Mouse (Mus musculus): ENCODE measurements around the gene Ptger1.

Ptger1 gene

DNA sequence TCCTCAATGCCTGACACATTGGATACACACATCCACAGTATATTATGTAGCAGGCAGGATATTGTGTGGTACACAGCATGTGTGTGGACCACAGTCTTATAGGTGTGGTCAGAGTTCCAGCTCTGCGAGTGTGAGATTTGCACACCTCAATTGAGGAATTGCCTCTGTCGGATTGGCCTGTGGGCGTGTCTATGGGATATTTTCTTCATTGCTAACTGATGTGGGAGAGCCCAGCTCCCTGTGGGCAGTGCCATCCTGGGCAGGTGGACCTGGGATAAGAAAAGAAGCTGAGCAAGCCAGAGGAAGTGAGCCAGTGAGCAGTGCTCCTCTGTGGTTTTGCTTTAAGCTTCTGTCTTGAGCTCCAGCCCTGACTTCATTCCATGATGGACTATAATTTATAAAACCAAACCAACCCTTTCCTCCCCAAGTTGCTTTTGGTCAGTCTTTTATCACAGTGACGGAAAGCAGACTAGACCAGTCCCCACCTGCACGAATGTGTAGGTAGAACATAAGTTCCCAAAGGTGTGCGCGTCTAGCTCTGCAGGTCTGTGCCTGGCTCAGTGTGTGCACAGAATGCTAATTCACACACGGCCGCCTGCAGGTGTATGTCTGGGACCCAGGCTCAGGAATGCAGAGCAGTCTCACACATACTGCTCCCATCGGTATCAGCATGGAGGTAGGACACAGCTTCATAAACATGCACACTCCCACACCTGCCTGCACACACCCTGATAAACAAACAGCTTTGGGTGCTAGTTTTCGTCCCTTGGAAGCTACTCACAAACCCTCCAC, 28.1 kb downstream of the Ptger1 start:
- in situ Hi-C loops (cut with MboI, MseI): loop anchor here in 1 of 2 experiments (25.0 kb wide), 1 partner anchor 1368 kb away; the partner anchor contains the start of genes Dhps, Fbxw9 and Gm5741

- in situ Hi-C loops (cut with MboI, MseI): loop anchor here in 1 of 2 experiments (25.0 kb wide), 1 partner anchor 1367 kb away; the partner anchor contains the start of genes Dhps, Fbxw9 and Gm5741
Measured at GRCm38 (mm10) chr8:83695351-83696106, 29.1 kb downstream of the Ptger1 start.

DNA sequence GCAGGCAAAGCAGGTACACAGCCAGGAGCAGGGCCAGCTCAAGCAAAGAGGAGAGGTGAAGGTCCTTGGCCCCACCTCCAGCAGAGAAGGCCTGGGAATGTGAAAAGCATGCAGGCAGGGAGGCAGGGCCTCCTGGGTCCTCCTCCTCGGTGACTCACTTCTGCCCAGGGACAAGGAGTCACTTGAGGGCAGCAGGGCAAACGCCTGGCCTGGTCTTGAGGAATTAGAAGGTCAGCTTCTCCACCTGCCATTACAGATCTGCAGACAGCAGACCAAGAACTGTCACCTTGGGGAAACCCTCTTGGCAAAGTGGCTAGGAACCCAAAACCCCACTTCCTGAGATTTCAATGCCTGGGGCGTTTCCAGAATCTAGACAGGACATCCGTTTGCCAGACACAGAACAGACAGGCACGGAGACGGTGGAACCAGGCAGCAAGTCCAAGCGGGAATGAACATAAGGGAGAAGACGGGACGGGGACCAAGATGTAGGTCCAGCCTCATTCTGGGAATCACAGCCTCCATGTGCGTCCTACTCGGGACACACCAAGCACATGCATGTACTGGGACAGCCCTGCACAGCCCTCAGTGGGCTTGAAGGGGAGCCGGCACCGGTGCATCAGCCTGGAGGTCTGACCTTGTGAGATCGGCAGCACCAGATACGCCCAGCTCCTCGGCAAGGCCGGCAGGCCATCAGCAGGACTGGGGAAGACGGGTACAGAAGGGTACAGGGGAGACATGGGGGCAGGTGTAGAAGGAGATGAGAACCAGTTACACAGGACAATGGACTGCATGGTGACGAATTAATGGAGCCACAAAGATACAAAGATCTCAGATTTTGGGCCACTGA, 31.1 kb downstream of the Ptger1 start:
- in situ Hi-C loops (cut with MboI, MseI): loop anchor here in 1 of 2 experiments (25.0 kb wide), 1 partner anchor 1365 kb away; the partner anchor contains the start of genes Dhps, Fbxw9 and Gm5741

DNA sequence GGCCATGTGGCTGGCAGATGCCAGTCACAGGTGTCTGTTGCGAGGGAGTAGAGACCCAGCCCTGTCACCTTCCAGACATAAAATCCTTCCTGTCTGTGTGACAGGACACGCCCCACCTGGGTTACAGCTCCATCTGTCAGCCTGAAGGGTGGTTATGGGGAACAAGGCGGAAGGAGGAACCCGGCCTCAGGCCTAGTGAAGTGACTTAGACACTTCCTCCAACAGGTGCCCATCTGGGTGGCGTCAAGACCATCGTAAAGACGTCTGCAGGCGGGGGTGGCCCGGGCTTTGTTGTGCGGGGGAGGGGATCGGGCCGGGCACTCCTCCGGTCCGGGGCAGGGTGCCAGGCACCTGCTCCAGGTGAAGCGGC, 31.8 kb downstream of the Ptger1 start:
- in situ Hi-C loops (cut with MboI, MseI): loop anchor here in 1 of 2 experiments (25.0 kb wide), 1 partner anchor 1364 kb away; the partner anchor contains the start of genes Dhps, Fbxw9 and Gm5741

DNA sequence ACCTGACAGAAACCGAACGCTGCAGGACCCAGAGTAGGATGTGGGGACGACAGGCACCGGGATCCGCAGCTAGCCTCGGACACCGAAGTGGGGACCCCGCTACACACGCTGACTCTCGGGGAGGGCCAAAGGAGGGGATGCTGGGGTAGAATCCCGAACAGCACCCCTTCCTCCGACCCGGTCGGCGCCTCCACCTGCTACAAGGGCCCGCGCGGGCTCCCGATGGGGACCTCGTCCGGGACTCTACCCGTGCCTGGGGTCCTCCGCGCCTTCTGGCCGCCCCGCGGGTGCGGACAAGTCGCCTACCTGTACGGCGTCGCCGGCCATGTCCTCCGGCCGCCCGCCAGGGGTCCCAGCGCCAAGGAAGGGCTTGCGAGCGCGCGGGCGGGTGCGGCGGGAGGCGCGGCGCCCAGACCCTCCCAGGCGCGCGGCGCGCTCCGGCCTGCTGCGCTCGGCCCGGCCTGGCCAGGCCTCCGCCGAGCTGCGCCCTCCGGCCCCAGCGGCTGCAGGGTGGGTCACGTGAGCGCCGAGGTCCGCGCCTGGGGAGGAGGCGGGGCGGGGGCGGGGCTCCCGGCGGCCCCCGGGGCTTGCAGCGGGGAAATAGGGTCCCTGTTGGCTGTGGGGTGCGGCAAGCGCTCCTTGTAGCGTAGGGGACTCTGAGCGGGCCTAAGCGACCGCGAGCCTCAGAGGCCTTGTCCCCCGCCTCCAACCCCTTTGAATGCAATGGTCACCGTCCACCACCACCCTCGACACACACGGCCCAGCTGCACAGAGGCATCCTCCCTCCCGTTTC, 32.4 kb downstream of the Ptger1 start, which contains the start of gene Pkn1:
Gene Pkn1 (minus strand): TSS at position 519 of the 793 bp plus-strand sequence.
- in situ Hi-C loops (cut with MboI, MseI): loop anchor here in 1 of 2 experiments (25.0 kb wide), 1 partner anchor 1363 kb away; the partner anchor contains the start of genes Dhps, Fbxw9 and Gm5741

DNA sequence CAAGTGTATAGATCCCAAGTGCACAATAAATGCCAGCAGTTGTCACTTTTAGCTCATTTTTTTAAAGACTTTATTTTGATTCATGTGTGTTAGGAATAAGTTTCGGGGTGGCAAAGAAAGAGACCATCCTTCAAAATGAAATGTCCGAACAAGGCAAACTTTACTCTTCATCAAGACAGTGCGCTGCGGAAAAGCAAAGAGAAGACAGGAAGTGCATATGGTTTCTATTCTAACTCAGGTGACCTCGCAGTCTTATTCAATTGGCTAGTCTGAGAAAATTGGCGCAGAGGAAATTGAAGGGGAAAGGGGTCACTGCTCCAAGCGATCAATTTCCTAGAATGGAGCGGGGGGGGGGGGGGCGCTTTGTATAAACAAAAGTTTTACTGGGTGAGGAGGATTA, 33.1 kb downstream of the Ptger1 start:
- in situ Hi-C loops (cut with MboI, MseI): loop anchor here in 1 of 2 experiments (25.0 kb wide), 1 partner anchor 1363 kb away; the partner anchor contains the start of genes Dhps, Fbxw9 and Gm5741

GRCm38 (mm10) chr8:83700423-83701085, 34.1 kb downstream of the Ptger1 start:
- in situ Hi-C loops (cut with MboI, MseI): no loop called here

GRCm38 (mm10) chr8:83703426-83703825, 36.9 kb downstream of the Ptger1 start:
- in situ Hi-C loops (cut with MboI, MseI): no loop called here

GRCm38 (mm10) chr8:83706411-83706810, 39.9 kb downstream of the Ptger1 start:
- in situ Hi-C loops (cut with MboI, MseI): no loop called here

- in situ Hi-C loops (cut with MboI, MseI): no loop called here
Measured at GRCm38 (mm10) chr8:83707554-83707953, 41.1 kb downstream of the Ptger1 start.

GRCm38 (mm10) chr8:83714676-83715030, 48.2 kb downstream of the Ptger1 start:
- in situ Hi-C loops (cut with MboI, MseI): no loop called here

DNA sequence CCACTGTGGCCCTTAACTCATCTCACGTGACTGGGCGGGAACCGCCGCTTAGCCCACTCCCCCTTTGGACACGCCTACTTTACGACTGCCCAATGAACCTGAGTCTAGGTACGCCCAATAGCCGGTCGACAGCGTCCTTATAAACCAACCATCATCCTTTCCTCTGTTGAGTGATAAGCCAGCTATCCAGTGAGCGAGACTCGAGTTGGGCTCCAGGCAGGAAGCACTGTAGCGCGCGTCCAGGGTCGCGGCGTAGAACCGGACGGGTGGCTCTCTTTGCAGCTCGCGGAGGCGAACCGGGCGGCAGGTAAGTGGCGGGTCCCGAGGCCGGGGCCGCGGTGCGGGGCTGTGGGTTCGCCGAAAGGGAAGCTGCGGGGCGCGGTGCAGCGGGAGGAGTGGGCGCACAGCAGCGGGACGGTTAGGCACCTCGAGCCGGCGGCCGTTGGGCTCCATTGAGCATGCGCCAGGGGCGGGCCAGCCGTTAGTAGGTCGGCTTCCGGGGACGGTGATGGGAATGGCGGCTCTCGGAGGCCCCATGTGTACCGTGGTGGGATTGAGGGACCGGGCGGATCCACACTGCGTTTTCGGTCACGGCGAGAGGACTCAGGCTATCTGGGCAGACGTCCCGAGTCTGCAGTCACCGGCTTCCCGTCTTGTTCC, 48.7 kb downstream of the Ptger1 start, which contains the start of gene Ddx39:
Gene Ddx39 (plus strand): TSS at position 147 of the 660 bp plus-strand sequence.
- in situ Hi-C loops (cut with MboI, MseI): no loop called here

GRCm38 (mm10) chr8:83715771-83716170, 49.3 kb downstream of the Ptger1 start:
- in situ Hi-C loops (cut with MboI, MseI): no loop called here

DNA sequence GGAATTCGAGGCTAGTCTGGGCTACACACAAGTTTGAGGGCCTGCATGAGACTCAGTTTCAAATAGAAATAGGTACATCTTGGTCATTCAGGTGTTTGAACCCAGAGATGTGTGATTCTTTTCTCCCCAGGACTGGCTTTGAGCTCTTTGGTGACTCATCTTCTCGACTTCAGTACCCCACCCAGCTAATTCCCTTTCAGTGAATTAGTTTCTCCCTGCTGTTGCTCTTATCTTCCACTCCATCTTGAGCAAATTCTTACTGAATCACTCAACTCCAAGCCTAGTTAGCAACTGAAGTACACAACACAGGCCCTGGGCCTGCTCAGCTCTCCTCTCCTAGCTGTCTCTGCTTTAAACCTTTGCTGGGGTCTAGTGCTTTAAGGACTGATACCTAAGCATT, 50.1 kb downstream of the Ptger1 start:
- in situ Hi-C loops (cut with MboI, MseI): no loop called here

- in situ Hi-C loops (cut with MboI, MseI): no loop called here
Measured at GRCm38 (mm10) chr8:83719048-83719447, 52.6 kb downstream of the Ptger1 start.

GRCm38 (mm10) chr8:83719693-83720092, 53.2 kb downstream of the Ptger1 start:
- in situ Hi-C loops (cut with MboI, MseI): loop anchor here in 1 of 2 experiments (5.0 kb wide), 1 partner anchor 63 kb away; no protein-coding TSS in a partner anchor

GRCm38 (mm10) chr8:83721405-83722025, 55.0 kb downstream of the Ptger1 start:
- in situ Hi-C loops (cut with MboI, MseI): loop anchor here in 1 of 2 experiments (5.0 kb wide), 1 partner anchor 61 kb away; no protein-coding TSS in a partner anchor
